Mouse (Mus musculus) lung, embryonic 14.5 days (tissue): Measurements from ENCODE around the gene Zg16. TPM values are rescaled to one million over a fixed set of nuclear protein-coding genes. Genes with fewer than 3 reads are reported as not detected.

ENCODE experiments used
- ATAC-seq: fragments of 200-750 bp; cut with Nextera tagmentation; 2 replicates; pipeline ENCODE4 v1.8.0; 2017; ENCODE audit warnings: mild to moderate bottlenecking, moderate TSS enrichment, moderate library complexity; ENCODE audit not compliant: insufficient read depth
- DNase-seq: peaks from one replicate; pipeline ENCODE4 v3.0.0-alpha.2; 2015
- H3K27ac ChIP-seq: fragments of 300-500 bp; sonication (generic); 2 replicates; pipeline ENCODE4 v1.5.1; 2014; ENCODE audit warnings: low read depth, mild to moderate bottlenecking, moderate library complexity
- H3K27me3 ChIP-seq: fragments of 300-500 bp; sonication (generic); 2 replicates; pipeline ENCODE4 v1.6.1; 2014; ENCODE audit warnings: low read length, control low read depth; ENCODE audit not compliant: insufficient read depth
- H3K36me3 ChIP-seq: fragments of 300-500 bp; sonication (generic); 2 replicates; pipeline ENCODE4 v1.6.1; 2014; ENCODE audit warnings: control low read depth; ENCODE audit not compliant: insufficient read depth
- H3K4me1 ChIP-seq: fragments of 300-500 bp; sonication (generic); 2 replicates; pipeline ENCODE4 v1.6.1; 2014; ENCODE audit warnings: antibody characterized with exemption, control low read depth; ENCODE audit not compliant: insufficient read depth
- H3K4me2 ChIP-seq: fragments of 300-500 bp; sonication (generic); 2 replicates; pipeline ENCODE4 v1.6.1; 2014; ENCODE audit warnings: mild to moderate bottlenecking
- H3K4me3 ChIP-seq: fragments of 300-500 bp; sonication (generic); 2 replicates; pipeline ENCODE4 v1.5.1; 2014; ENCODE audit warnings: low read depth, low read length
- H3K9ac ChIP-seq: fragments of 300-500 bp; sonication (generic); 2 replicates; pipeline ENCODE4 v1.6.1; 2014
- H3K9me3 ChIP-seq: fragments of 300-500 bp; sonication (generic); 2 replicates; pipeline ENCODE4 v1.6.1; 2016; ENCODE audit warnings: low read depth, low read length, control low read depth
- CTCF ChIP-seq: IDR thresholded peaks from 2 replicates; pipeline ENCODE4 v1.5.1; 2016; ENCODE audit warnings: antibody characterized with exemption, low read depth
- WGBS: fragments of 180-500 bp; shearing (Covaris S2); extraction: QIAGEN DNeasy Blood & Tissue Kit; methylation state at CpG from one replicate; pipeline ENCODE4 v1.1.7; 2014; 5-methylcytosine and 5-hydroxymethylcytosine counted together
- polyA plus RNA-seq: library from polyadenylated mRNA; unstranded; fragments of >200 nt; fragmentation: Nextera tagmentation; extraction: Ambion mirVana; gene quantifications from 2 replicates; pipeline ENCODE4 v1.2.1, GENCODE M21; 2014

The Zg16 gene
- polyA plus RNA-seq, 1 experiment from 2014 or later: not detected

DNA sequence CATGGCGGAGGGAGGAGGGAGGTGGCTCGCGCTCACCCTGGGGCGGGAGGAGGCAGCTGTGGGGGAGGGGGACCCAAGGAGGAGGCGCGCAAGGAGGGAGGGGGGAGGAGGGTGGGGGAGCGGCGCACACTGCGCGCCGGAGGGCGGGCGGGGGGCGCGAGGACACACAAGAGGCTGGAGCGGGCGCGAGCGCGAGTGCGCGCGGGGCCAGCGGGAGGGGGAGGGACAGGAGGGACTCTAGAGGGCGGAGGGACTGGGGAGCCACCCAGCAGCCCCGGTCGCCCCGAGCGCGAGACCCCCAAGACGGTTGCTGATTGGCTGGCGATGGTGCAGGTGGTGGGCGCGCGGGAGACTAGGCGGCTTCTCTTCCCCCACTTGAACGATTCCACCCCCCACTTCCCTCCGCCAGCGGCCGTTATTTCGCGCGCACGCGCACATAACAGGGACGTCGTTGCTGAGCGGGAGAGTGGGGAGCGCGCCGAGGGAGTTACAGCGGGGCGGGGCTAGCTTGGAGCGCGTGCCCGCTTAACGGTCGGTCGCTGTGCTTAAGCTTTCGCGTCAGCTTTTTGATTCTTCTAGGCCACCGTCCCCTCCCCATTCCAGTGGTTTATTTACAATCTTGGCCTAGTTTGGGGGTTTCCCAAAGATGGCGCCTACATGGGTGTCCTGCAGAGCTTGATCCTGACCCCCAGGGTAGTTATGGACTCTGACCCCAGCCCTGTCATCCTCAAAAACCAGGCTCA is 60.0 kb downstream of the Zg16 start, which contains the start of gene Maz:
Gene Maz (minus strand): TSS at position 54 of the 743 bp plus-strand sequence.
- no peak for TF ChIP-seq CTCF
- peak within 1 kb of the TSS; percentile 97 for H3K9ac ChIP-seq
- peaks cover 22% of the 10 kb centered on the region for H3K4me1 ChIP-seq
- DNase-seq (peak; percentile 100), ATAC-seq (peak; percentile 89)
- H3K4me2 ChIP-seq: peak within 1 kb of the TSS; percentile 99
- H3K27me3 ChIP-seq: no peaks in the 10 kb centered on the region
- peaks cover 73% of the 10 kb centered on the region for H3K36me3 ChIP-seq
- peak within 1 kb of the TSS; percentile 99 for H3K27ac ChIP-seq
- H3K9me3 ChIP-seq: no peaks in the 10 kb centered on the region
- H3K4me3 ChIP-seq: peak within 1 kb of the TSS; percentile 97
- WGBS: under 1% methylated on average over 60 of the region's 63 CpGs

DNA sequence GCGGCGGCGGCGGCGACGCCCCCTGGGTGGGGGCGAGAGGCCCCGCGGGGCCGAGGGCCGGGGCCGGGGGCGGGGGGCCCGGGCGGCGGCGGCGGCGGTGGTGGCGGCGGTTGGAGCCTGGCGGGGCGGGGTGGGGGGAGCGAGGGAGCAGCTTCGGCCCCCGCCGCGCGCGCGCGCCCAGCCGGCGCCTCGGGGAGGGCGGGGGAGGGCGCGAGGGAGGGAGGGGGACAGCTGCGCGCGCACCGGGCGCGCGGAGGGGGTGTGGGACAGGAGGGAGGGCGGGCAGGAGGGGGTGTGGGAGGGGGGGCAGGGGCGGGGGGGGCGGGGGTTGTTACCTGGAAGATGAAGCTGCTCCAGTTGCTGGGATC is 60.5 kb downstream of the Zg16 start:
- Histone ChIP-seq H3K9me3 (no peaks in the 10 kb centered on the region), H3K36me3 (peaks cover 73% of the 10 kb centered on the region), H3K9ac (peak overlapping the region; percentile 97), H3K27ac (peak overlapping the region; percentile 99), H3K4me3 (peak overlapping the region; percentile 97), H3K4me2 (peak overlapping the region; percentile 99), H3K4me1 (peaks cover 22% of the 10 kb centered on the region), H3K27me3 (no peaks in the 10 kb centered on the region)
- whole genome bisulfite sequencing: 0% methylated on average over 23 of the region's 48 CpGs
- no peak for TF ChIP-seq CTCF
- DNase-seq: no peak
- ATAC-seq: no peak

DNA sequence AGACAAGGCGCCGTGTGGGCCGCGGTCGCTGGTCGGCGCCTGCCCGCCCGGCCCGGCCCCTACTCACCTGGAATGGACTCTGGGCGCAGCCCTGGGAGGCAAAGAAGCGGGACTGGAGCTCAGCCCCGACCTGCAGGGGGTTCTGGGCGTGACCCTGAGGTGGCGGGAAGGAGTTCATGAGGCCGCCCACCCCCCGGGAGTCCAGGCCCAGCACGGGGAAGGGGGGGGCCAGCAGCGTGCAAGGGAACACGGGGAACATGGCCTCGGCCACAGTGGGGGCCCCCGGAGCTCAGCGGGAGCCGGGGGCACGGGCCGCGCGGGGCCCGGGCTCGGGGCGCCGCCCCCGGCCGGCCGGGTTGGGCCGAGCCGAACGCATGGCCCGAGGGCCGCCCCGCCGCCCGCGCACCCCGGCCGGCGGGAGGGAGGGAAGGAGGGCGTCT is 60.9 kb downstream of the Zg16 start:
- H3K27ac ChIP-seq: peak overlapping the region; percentile 99
- H3K4me1 ChIP-seq: peaks cover 22% of the 10 kb centered on the region
- peak overlapping the region; percentile 97 for H3K9ac ChIP-seq
- peak; percentile 21 for ATAC-seq
- no peak for TF ChIP-seq CTCF
- H3K4me3 ChIP-seq: peak overlapping the region; percentile 97
- under 1% methylated on average over 29 of the region's 48 CpGs for WGBS
- H3K9me3 ChIP-seq: no peaks in the 10 kb centered on the region
- H3K36me3 ChIP-seq: peaks cover 69% of the 10 kb centered on the region
- H3K27me3 ChIP-seq: no peaks in the 10 kb centered on the region
- peak overlapping the region; percentile 99 for H3K4me2 ChIP-seq
- peak; percentile 74 for DNase-seq

DNA sequence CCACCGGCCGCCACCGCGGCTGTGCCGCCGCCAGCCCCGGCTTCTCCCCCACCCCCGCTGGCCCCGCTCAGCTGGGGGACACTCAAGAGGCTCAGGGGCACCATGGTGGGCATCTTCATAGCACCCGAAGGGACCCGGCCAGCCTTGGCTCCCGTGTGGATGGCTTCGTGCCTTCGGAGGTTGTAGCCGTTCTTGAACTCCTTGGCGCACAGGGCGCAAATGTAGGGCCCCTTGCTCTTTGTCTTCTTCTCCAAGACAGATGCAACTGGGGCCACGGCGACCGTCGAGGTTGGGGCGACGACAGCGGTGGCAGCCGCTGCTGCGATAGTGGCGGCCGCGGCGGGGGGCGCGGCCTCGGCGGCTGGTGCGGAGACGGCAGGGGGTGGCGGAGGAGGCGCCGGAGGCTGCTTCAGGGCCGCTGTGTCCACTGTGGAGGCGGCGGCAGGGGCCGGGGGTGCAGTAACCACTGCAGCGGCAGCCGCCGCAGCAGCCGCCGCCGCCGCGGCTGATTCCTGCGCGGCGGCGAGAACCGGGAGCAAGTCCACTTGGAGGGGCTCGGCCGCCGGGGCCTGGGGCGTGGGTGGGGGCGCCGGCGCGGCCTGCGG is 61.5 kb downstream of the Zg16 start:
- H3K27ac ChIP-seq: peak overlapping the region; percentile 99
- H3K4me3 ChIP-seq: peak overlapping the region; percentile 97
- peaks cover 22% of the 10 kb centered on the region for H3K4me1 ChIP-seq
- DNase-seq (peak; percentile 54), ATAC-seq (no peak)
- no peak for TF ChIP-seq CTCF
- H3K4me2 ChIP-seq: peak overlapping the region; percentile 99
- WGBS: under 1% methylated on average over 65 of the region's 65 CpGs
- peaks cover 64% of the 10 kb centered on the region for H3K36me3 ChIP-seq
- peak overlapping the region; percentile 97 for H3K9ac ChIP-seq
- H3K27me3 ChIP-seq: no peaks in the 10 kb centered on the region
- no peaks in the 10 kb centered on the region for H3K9me3 ChIP-seq

DNA sequence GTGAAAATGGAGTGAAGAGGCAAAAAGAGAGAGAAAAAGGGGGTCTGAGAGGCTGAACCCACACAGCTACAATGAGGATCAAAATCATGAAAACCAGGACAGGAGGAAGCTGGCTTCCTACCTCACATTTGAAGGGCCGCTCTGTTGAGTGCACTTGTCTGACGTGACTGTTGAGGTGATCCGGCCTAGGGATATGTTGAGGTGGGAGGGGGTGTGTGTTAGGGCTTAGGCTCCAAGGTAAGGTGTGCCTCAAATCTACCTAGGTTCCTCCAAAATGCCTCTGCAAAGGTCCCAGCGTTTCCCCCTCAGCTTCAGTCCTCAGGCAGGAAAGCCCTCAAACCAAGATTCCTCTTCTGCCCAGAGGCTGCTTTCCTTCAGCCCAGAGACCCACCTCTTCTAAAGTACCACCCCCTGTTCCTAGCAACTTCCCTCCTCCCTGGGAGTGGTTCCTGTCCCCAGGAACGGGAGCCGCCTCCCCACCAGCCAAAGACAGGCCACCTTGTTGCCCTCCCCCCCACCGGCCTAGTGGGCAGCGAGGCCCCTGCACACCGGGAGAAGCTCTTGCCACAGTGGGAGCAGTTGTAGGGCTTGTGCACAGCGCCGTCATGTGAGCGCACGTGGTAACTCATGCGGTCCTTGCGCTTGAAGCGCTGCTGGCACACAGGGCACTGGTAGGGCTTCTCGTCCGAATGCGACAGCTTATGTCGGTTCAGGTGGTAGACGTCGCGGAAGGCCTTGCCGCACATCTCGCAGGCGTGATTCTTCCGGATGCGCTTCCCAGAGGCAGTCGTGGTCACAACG is 62.2 kb downstream of the Zg16 start:
- H3K27me3 ChIP-seq: no peaks in the 10 kb centered on the region
- peak; percentile 78 for TF ChIP-seq CTCF
- DNase-seq: peak; percentile 86
- peaks cover 22% of the 10 kb centered on the region for H3K4me1 ChIP-seq
- peak overlapping the region; percentile 99 for H3K27ac ChIP-seq
- H3K4me2 ChIP-seq: peak overlapping the region; percentile 99
- H3K36me3 ChIP-seq: peaks cover 57% of the 10 kb centered on the region
- WGBS: 0% methylated on average over 30 of the region's 30 CpGs
- peak overlapping the region; percentile 97 for H3K9ac ChIP-seq
- H3K4me3 ChIP-seq: peak overlapping the region; percentile 97
- ATAC-seq: peak; percentile 26
- H3K9me3 ChIP-seq: no peaks in the 10 kb centered on the region

DNA sequence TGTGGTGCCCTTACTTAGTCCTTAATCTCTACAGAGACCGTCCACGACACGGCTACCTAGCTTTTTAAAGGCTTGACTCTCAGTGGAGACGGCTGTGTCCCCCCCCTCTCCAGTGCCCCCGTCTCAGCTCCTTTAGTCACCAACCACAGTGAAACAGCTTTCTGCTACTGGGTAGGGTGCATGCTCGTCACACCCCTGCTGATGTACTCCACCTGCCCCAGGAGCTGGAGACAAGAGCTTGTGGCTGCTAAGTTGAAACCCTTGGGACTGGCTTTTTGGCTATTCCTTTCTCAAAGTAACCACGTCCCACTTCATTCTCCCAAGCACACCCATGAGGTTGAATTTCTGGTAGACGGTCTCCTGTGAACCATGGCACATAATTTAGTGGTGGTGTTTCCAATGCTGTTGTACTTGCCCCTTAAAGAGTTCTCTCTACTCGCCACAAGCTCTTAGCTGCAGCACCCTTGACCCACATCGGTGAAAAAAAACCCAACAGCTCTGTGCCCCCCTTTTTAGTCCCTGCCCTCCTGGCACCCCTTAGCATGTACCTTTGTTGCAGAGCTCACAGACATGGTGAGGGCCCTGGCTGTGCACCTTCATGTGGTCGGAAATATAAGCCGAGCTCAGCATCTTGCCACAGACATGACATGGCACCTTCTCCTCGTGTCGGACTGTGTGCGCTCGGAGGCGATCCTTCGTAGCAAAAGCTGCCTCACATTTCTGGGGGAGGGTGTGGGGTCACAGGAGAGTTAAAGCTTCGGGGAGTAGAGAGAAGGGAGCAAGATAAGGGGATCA is 63.0 kb downstream of the Zg16 start:
- no peaks in the 10 kb centered on the region for H3K9me3 ChIP-seq
- ATAC-seq (no peak), DNase-seq (no peak)
- 15% methylated on average over 19 of the region's 19 CpGs for WGBS
- H3K4me3 ChIP-seq: peak overlapping the region; percentile 97
- H3K4me2 ChIP-seq: peak overlapping the region; percentile 99
- no peak for TF ChIP-seq CTCF
- no peaks in the 10 kb centered on the region for H3K27me3 ChIP-seq
- peak overlapping the region; percentile 97 for H3K9ac ChIP-seq
- H3K36me3 ChIP-seq: peaks cover 53% of the 10 kb centered on the region
- H3K4me1 ChIP-seq: peaks cover 22% of the 10 kb centered on the region
- peak overlapping the region; percentile 99 for H3K27ac ChIP-seq
